Mouse (Mus musculus) thymus, postnatal 0 days (tissue): ENCODE measurements around the gene Tas1r1. TPM values are rescaled to one million over a fixed set of nuclear protein-coding genes. Genes with fewer than 3 reads are reported as not detected.

Experiments
- DNase-seq: peaks from one replicate; pipeline ENCODE4 v3.0.0-alpha.2; 2015; ENCODE audit warnings: low spot score
- polyA plus RNA-seq: library from polyadenylated mRNA; unstranded; fragments of >200 nt; fragmentation: Nextera tagmentation; extraction: Ambion mirVana; gene quantifications from 2 replicates; pipeline ENCODE4 v1.2.1, GENCODE M21; 2015

Tas1r1 gene
- polyA plus RNA-seq, 1 experiment from 2014 or later, result 0.59 TPM

DNA sequence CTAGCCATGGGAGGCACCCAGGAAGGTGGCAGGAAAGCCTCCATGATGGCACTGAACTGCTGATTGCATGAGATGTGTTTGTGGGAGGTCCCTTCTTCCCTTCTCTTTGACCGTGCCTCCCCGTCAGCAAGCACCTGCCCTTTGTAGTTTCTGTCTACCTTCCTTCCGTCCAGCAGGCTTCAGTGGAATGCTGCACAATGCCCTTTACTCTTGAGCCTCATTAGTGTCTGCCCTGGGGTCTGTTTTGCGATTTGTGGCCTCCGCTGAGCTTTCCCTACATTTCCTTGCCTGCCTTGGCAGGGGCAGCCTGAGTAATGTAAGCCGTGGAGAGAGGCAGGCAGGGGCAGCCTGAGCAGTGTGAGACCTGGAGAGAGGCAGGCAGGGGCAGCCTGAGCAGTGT is 6.2 kb upstream of the Tas1r1 start:
- no peak for DNase-seq

DNA sequence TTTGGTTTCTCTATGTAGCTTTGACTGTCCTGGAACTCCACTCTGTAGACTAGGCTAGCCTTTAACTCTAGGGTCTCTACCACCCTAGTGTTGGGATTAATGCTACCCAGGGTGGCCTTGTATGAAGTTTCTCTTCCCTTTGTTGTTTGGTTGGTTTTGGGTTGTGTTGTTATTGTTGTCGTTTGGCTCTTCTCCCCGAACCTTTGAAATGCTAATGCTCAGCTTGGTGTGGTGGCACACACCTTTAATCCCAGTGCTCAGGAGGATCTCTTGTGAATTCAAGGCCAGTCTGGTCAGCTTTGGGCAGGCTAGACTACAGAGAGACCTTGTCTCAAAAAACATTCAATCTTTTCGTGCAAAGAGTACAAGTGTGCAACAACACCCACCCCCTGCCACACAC is 4.8 kb upstream of the Tas1r1 start:
- no peak for DNase-seq

DNA sequence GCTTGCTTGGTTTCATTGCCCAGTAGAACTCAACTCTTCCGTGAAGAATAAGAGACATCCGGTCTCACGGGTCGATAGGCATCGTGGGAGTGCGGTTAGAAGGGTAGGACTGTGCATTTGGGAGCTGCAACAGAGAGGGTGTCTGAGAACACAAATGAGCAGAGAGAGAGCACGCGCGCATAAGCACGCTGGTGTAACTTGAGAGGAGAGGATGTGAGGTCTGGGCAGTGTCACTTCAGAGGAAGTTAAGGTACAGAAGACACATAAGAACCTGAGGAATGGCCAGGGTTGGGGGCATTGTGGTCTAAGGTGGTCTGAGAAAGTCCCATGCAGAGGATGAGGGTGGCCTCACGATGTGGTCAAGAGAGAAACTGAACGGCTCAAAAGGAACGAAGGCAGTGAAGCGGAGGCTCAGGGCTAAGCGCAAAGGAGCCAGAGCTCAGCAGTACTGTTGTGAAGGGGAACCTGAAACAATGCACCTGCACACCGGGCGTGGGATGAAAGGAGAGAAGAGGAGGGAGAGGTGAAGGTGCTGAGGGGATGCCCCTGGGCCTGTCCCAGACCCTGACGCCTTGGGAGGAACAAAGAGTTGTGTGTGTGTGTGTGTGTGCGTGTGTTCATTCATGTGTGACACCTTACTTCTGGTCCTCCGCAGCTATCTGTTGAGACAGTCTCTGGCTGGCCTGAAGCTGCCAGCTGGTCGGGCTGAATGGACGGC is 3.7 kb upstream of the Tas1r1 start:
- DNase-seq, result no peak

DNA sequence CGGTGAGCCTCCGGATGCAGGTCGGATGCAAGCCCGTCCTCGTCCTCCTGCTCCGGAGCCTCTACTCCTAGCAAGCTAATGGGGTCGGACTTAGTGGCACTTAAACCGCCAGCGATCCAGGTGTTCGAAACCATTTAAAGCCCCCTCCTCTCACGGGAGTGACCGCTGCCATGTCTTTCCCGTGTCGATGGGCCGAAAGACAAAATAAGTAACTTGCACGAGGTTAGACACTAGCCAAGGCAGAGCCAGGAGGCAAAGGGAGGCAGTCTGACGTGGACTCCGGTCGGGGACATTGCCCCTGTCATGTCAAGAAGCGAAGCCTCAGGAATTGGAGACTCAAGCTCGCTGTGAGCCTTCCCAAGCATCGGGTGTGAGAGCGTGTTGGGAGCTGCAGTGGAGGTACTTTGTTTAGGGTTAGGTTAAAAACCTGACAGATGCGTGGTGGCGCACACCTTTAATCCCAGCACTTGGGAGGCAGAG is 1.5 kb upstream of the Tas1r1 start:
- peak; percentile 4 for DNase-seq

DNA sequence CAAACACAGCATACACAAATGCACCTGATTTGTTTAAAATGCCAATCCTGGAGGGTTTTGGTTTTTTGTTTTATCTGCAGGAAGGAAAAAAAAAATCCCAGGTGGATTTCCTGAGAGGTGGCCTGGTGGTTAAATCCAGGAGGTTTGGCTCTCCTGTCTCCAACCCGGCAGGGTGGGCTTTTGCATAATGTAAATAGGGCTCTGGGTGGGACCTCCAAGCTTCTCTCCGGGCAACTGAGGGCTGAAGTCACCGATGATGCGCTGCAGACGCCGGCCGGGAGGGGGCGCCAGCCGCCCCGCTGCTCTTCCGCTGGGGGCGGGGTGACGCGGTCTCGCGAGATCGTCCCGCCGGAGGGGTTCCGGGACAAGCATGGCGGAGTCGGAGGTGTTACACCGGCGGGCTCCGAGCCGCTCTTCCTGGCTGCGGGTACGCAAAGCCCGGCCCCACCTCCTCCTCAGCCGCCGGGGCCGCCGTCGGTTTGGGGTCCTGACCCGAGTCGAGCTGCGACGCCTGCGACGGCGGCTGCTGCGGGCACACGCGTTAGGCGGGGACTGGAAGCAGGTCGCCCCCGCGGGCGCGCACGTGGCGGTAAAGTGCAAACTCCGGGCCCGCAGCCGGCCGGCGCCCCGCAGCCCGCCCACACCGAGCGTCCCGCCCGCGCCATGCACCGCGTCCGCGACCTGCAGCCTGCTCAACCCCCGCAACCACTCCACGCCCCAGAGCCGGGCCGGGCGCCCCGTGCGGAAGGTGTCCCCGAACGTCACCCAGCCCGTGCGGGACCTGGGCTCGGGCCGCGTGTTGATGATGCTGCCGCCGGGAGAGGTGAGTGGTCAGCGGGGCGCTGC is 840 bp upstream of the Tas1r1 start, which contains the start of gene Nol9:
TSS of gene Nol9 (plus strand) at position 337 of the 846 bp plus-strand sequence.
- DNase-seq, result peak; percentile 94

DNA sequence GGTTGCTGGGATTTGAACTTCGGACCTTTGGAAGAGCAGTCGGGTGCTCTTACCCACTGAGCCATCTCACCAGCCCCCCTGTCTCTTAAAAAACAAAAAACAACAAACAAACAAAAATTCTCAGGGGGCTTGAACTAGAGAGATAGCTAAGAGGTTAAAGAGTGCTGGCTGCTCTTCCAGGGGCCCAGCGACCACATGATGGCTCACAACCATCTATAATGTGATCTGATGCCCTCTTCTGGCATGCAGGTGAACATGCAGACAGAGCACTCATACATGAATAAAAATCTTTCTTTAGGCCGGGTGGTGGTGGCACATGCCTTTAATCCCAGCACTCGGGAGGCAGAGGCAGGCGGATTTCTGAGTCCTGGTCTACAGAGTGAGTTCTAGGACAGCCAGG is 1.9 kb downstream of the Tas1r1 start:
- peak; percentile 17 for DNase-seq

DNA sequence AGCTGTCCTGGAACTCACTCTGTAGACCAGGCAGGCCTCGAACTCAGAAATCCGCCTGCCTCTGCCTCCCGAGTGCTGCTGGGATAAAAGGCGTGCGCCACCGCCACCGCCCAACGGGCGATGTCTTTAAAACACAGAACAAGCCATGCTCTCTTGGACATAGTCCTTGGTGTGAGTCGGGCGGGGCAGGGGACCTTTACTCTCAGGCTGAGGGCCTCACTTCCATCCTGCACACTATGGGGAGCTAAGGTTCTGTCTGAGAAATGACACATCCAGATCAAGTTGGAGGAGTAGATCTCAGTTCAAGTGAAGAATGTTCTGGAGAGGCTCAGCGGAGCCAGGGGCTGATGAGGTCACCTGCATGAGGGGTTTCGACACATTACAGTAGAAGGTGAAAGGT is 5.4 kb downstream of the Tas1r1 start:
- DNase-seq, result no peak

DNA sequence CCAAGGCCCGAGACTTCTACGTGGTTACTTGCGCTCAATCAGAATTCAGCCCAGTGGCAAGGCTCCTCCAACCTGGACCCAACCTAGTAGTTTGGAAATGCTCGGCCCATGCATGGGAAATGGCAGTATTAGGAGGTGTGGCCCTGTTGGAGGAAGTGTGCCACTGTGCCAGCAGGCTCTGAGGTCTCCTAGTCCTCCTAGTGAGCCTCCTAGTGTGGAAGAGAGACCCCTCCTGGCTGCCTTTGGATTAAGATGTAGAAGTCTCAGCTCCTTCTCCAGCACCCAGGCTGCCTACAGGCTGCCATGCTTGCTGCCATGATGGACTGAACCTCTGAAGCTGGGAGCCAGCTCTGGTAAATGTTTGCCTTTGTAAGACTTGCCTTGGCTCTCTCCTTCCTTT is 8.4 kb downstream of the Tas1r1 start:
- DNase-seq, result no peak

DNA sequence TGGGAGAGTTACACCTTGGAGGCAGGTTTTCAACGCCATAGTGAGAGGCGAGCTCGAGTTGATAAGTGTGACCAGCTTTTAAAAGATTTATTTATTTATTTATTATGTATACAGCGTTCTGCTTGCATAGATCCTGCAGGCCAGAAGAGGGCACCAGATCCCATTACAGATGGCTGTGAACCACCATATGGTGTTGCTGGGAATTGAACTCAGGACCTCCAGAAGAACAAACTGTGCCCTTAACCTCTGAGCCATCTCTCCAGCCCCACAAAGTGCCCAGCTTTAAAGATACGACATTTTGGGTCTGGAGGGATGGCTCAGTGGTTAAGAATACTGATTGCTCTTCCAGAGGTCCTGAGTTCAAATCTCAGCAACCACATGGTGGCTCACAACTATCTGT is 9.3 kb downstream of the Tas1r1 start:
- no peak for DNase-seq

DNA sequence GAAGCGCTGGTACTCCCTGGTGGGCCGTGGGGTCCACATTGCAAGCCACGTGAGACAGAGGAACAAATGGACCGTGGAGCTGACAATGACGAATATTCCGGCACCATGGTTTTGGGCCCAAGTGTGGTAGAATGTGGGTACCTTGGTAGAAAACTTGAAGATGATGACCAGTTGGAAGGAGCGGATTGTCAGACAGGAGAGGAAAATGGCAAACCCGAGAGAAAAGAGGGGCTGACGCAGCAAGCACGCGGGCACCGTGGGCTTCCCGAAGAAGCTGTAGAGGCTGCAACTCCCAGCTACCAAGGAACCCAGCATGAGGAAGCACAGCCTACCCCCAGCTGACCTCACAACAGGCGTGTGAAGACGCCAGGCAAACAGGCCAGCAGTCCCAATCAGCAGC is 9.9 kb downstream of the Tas1r1 start:
- no peak for DNase-seq

DNA sequence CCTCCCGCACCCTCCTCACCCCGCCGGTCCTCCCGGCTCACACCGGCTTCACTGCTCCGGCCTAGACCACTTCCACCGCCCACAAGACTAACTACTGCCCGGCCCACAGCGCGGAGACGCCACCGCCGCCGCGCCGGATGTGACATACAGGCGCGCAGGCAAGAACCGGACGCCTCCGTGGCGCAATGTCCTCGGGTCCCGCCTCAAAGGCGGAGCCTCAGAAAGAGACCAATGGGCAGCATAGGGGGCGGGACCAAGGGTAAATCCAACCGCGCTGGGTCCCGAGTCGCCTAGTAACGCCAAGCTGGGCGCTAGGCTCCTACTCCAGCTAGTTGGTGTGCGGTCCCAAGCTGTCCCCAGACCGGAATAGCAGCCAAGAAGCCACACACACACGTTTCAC is 10.8 kb downstream of the Tas1r1 start, which contains the start of gene Zbtb48:
TSS of gene Zbtb48 (minus strand) at position 148 of the 400 bp plus-strand sequence.
- peak; percentile 96 for DNase-seq

DNA sequence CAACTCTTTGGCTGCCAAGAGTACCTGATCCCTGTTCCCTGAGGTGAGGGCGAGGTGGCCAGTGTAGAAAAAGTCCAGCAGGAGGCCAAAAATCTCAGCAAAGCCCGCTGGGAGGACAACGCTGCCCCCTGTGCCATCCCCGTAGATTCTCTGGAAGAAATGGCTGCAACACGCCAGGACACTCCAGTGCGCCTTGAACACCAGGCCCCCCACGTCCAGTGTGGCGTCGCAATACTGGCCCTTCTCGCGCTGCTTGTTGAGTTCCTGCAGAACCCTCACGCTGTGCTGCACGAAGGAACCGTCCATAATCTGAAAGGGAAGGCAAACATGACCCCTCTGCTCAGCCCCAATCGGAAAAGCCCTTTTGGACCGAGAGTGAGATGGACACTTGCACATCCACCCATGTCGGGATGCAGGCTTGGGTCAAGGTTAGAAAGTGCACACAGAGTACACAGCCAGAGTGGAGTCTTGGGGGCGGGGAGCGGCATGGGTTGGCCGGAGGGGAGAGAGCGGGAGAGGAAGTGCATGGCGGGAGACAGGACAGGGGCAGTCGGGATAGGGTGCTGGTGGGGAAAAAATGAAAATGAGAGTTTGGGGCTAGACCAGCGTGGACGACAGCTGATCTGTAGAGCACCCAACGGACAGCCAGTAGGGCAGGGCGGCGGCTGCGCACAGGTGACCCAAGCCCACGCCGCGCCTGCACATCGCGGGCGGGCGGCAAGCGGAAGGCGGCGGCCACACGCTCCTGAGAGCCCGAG is 11.4 kb downstream of the Tas1r1 start:
- no peak for DNase-seq

DNA sequence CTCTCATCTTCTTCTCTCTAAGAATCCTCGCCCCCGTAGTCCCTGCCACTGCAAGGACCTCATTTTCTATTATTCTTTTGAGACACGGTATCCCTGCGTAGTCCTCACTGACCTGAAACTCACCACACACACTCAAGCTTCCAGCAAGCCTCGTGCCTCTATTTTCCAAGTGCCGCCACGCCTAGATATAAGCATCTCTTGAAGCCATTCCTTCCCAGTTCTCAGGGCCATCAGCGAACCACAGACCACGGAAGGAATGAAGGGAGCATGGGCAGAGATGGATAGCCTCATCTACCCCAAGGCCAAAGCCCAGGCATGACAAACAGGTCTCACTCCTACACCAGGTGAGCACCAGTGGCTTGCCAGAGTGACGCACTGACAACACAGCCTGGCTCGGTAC is 13.8 kb downstream of the Tas1r1 start:
- DNase-seq, result no peak

DNA sequence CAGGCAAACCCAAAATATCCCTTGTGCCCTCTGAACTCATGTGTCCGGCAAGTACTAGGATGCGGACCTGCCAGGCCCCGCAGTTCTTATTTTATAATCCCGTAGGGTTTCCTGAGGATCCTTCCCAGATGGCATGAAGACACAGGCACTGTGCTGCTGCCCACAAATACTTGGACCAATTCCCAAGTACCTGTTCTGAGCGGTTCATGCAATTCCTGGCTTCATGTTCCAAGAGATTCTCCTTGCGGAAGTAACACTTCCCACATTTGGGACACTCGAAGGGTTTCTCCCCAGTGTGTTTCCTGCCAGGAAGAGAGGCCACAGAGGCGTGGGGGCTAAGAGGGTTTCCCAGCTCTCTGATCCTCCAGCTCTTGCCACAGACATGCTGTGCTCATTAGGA is 15.9 kb downstream of the Tas1r1 start:
- DNase-seq, result no peak

DNA sequence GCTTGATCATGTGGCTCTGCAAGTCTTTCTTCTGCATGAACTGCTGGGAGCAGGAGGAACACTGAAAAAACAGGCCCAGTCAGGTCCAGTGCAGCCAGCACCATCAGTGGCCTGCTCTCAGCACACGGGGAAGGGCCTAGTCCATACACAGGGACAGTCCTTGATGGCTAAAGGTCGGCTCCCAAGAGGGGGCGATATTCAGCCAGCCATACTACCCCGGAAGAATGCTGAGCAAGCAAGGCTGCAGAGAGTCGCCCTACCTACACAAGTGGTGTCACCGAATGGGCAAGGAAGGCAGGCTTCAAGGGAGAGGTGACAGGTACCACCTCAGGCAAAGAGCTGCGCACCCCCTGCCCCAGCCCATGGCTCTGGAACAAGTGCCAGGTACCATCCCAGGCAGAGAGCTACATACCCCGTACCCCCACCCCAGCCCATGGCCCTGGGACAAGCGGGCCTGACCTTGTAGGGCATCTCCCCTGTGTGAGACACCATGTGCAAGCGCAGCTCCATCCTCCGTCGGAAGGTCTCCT is 16.7 kb downstream of the Tas1r1 start:
- DNase-seq, result no peak

DNA sequence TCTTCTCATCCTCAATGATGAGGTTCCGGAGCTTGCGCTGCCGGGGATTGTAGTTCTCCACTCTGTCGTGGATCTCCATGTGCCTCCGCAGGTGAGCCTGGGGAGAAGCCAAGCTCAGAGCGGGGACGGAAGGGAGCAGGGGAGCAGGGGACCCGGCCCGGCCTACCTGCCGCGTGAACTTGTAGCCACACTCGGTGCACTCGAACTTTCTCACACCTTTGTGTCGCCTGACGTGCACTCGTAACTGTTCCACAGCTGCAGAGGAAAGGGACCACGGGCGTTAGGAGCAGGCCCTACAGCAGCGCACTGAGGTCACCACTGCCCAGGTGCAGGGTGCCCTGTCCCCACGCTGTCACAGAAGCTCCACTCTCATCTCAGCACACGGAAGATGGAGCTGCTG is 18.3 kb downstream of the Tas1r1 start:
- no peak for DNase-seq

DNA sequence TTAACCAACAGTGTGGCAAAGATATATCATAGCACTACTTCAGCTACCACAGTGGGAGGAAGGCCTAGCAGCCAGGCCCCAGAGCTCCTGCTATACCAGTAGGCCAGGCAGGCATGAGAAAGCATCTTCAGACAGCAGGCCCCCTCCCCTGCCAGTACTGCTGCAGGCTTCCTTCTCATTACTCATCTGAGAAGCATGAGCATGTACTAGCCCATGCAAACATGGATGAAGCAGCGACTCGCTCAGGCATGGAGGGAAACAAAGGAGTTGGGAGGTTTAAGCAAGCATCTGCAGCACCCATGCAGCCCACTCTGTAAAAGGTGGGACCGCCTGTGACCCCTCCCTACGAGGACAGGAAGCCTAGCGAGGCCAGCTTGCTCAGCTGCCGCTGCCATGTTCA is 19.3 kb downstream of the Tas1r1 start:
- DNase-seq, result no peak

DNA sequence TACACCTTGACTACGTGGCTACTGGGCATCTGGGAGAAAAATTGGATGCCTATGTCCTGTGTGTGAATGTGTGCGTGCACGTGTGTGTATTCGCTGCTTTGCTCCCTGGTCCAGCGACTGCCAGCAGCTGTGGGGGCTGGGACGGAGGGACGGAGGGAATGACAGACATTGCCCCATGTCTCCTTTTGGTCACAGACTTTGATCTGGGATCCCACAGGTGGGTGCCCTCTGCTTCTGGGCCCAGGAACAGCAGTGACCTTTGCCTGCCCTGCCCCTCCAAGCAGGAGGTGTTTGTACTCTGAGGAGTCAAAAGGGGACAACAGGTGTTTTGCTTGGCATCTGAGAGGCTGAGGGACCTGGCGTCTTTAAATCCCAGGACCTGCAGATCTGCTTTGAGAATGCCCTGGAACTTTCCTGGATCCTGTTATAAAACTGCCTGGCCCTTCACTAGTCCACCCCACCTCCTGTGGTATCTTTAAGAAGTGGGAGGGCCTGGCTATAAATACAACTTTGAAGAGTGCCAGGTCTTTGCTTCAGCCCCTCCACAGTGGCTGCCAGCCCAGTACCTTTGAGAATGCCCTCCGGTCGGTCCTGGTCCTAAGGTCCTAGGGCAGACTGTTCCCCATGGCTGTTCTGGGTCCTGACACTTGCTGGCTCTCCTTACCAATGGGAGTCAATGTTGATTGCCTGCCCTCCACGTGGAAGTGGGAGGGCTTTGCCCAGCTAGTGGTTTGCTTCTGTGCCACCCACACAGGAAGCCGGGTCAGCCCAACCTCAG is 25.1 kb downstream of the Tas1r1 start:
- no peak for DNase-seq

DNA sequence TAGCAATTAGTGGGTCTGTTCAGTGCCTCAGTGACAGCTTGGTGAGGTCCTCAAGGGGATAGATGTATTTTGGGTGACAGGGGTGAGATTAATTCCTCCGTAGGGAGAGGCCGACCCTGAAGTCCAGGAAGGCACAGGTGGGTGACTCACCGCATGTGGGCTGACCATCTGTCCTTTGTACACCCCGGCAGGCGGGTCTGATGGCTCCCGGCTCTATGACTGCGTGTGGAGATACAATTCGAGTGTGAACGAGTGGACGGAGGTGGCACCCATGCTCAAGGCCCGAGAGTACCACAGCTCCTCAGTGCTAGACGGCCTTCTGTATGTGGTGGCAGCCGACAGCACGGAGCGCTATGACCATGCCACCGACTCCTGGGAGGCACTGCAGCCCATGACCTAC is 26.3 kb downstream of the Tas1r1 start:
- DNase-seq, result no peak

DNA sequence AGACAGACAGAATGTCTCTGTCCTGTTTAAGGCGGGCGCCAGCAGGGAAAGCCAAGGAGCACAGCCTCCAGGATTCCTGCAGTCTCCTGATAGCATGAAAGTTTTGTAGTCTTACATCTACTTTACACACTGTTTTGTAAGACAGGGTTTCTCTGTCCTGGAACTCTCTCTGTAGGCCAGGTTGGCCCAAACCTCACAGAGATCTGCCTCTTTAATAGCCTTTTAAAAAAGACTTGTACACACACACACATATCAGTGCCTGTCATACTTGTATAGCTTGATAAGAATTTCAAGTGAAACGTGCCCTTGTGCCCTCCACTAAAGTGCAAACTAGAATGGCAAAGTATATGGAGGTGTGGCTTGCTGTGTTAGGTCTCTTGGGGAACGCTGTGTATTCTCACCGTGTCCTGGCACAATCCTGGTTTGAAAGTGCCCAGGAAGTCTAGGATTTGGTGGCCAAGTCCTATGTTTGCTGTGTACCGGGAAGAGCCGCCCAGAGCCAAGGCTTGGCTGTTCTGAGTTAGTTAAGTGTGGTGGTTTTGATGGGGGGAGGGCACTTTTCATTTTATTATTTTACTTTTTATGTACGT is 27.1 kb downstream of the Tas1r1 start:
- DNase-seq, result no peak
